Mouse (Mus musculus): Measurements from ENCODE around the gene Gm49336. TPM values are rescaled to one million over a fixed set of nuclear protein-coding genes. Genes with fewer than 3 reads are reported as not detected.

Gene Gm49336
- total and polyA plus RNA-seq, 3 experiments, result 36.3 to 102 (median 54.3) TPM

GRCm38 (mm10) chr14:60204993-60205392, 46.3 kb downstream of the Gm49336 start:
- Histone ChIP-seq H3K27me3 (replicated peaks) (no peaks in the 10 kb centered on the region), H3K36me3 (replicated peaks in 1 of 2; ENCODE audit: control insufficient read depth in 1 of 2, insufficient read depth in 1 of 2, low read length in 1 of 2) (no peaks in the 10 kb centered on the region), H3K4me2 (ENCODE audit: insufficient read depth, low read depth, poor library complexity, severe bottlenecking) (no peak overlapping the region), H3K9me3 (replicated peaks; ENCODE audit: low read length) (no peaks in the 10 kb centered on the region), H3K4me1 (ENCODE audit: control insufficient read depth in 1 of 2, insufficient read depth in 2 of 2) (peaks cover 0 to 4% of the 10 kb centered on the region in 2 experiments; a peak in 2 of 4 replicates), H3K79me2 (replicated peaks; ENCODE audit: control insufficient read depth, extremely low read depth, insufficient read depth, poor library complexity, severe bottlenecking) (no peaks in the 10 kb centered on the region), H3K4me3 (replicated peaks in 1 of 3; ENCODE audit: low read depth in 2 of 3, low read length in 2 of 3, poor library complexity in 1 of 3) (no peak overlapping the region), H3K9ac (ENCODE audit: insufficient read depth, low read depth) (no peak overlapping the region), H3K27ac (ENCODE audit: insufficient read depth, low read depth) (no peak overlapping the region)
- no peak for DNase-seq (ENCODE audit: extremely low read depth)
- in situ Hi-C loops (cut with MboI; ENCODE audit: low pct_ligation_motif_present, low pct_unique_long_range_greater_than_20kb, low sequenced_read_pairs), result no loop called here
- dilution Hi-C loops (cut with MboI; ENCODE audit: extremely low pct_ligation_motif_present, extremely low pct_unique_long_range_greater_than_20kb, low sequenced_read_pairs), result no loop called here
- TF ChIP-seq USF2 (conservative IDR thresholded peaks at IDR 0.05; ENCODE audit: low read depth, low read length) (no peak), MXI1 (IDR thresholded peaks at IDR 0.05; ENCODE audit: low read depth, low read length) (no peak), NELFE (IDR thresholded peaks at IDR 0.05; ENCODE audit: low read depth, low read length) (no peak), MEF2A (IDR thresholded peaks at IDR 0.05; ENCODE audit: borderline replicate concordance, low read depth, low read length) (no peak), CHD2 (IDR thresholded peaks at IDR 0.05; ENCODE audit: low read length) (no peak), EP300 (IDR thresholded peaks at IDR 0.05; ENCODE audit: low read length) (no peak), JUN (IDR thresholded peaks at IDR 0.05; ENCODE audit: insufficient read depth, low read depth, low read length) (no peak), TBP (conservative IDR thresholded peaks at IDR 0.05; ENCODE audit: low read depth, low read length) (no peak), SIN3A (IDR thresholded peaks at IDR 0.05; ENCODE audit: low read length) (no peak), UBTF (IDR thresholded peaks at IDR 0.05; ENCODE audit: low read depth, low read length) (no peak), ZNF384 (IDR thresholded peaks at IDR 0.05; ENCODE audit: low read depth, low read length) (no peak), KAT2A (IDR thresholded peaks at IDR 0.05; ENCODE audit: insufficient replicate concordance, low read length) (no peak), USF1 (IDR thresholded peaks at IDR 0.05; ENCODE audit: low read depth, low read length) (no peak), NRF1 (IDR thresholded peaks at IDR 0.05; ENCODE audit: low read depth, low read length) (no peak), GABPA (IDR thresholded peaks at IDR 0.05; ENCODE audit: insufficient replicate concordance, low read depth, low read length) (no peak), PAX5 (IDR thresholded peaks at IDR 0.05; ENCODE audit: low read length) (no peak), ELF1 (IDR thresholded peaks at IDR 0.05; ENCODE audit: low read depth, low read length) (no peak), POLR2A (IDR thresholded peaks at IDR 0.05; ENCODE audit: low read depth, low read length) (no peak), ETS1 (conservative IDR thresholded peaks at IDR 0.05; ENCODE audit: low read depth, low read length) (no peak)

GRCm38 (mm10) chr14:60196884-60197283, 54.4 kb downstream of the Gm49336 start, which contains the start of gene Atp8a2:
Atp8a2 (minus strand) TSS chr14:60197179.
- H3K27ac ChIP-seq (ENCODE audit: insufficient read depth, low read depth), result no peak within 1 kb of the TSS
- in situ Hi-C loops (cut with MboI; ENCODE audit: low pct_ligation_motif_present, low pct_unique_long_range_greater_than_20kb, low sequenced_read_pairs) (loop anchor here (10.0 kb wide), 1 partner anchor 92 kb away; no protein-coding TSS in a partner anchor), dilution Hi-C loops (cut with MboI; ENCODE audit: extremely low pct_ligation_motif_present, extremely low pct_unique_long_range_greater_than_20kb, low sequenced_read_pairs) (no loop called here)
- H3K4me2 ChIP-seq (ENCODE audit: insufficient read depth, low read depth, poor library complexity, severe bottlenecking), result no peak within 1 kb of the TSS
- no peak for DNase-seq (ENCODE audit: extremely low read depth)
- H3K9ac ChIP-seq (ENCODE audit: insufficient read depth, low read depth), result no peak within 1 kb of the TSS
- no peaks in the 10 kb centered on the region for H3K9me3 ChIP-seq (replicated peaks; ENCODE audit: low read length)
- no peaks in the 10 kb centered on the region for H3K27me3 ChIP-seq (replicated peaks)
- no peaks in the 10 kb centered on the region for H3K36me3 ChIP-seq (replicated peaks in 1 of 2; ENCODE audit: control insufficient read depth in 1 of 2, insufficient read depth in 1 of 2, low read length in 1 of 2)
- H3K4me1 ChIP-seq (ENCODE audit: control insufficient read depth in 1 of 2, insufficient read depth in 2 of 2), result no peaks in the 10 kb centered on the region
- TF ChIP-seq SMC3 (IDR thresholded peaks at IDR 0.05; ENCODE audit: low read depth, low read length) (no peak), MAX (IDR thresholded peaks at IDR 0.05; ENCODE audit: low read length) (no peak), E2F4 (IDR thresholded peaks at IDR 0.05; ENCODE audit: insufficient replicate concordance, low read depth, low read length) (no peak), CHD1 (IDR thresholded peaks at IDR 0.05; ENCODE audit: low read depth, low read length) (no peak), GABPA (IDR thresholded peaks at IDR 0.05; ENCODE audit: insufficient replicate concordance, low read depth, low read length) (no peak), MYC (IDR thresholded peaks at IDR 0.05; ENCODE audit: low read depth, low read length) (no peak), ZMIZ1 (IDR thresholded peaks at IDR 0.05; ENCODE audit: low read depth, low read length) (no peak), JUND (conservative IDR thresholded peaks at IDR 0.05; ENCODE audit: low read depth, low read length) (no peak), RAD21 (IDR thresholded peaks at IDR 0.05; ENCODE audit: low read depth, low read length) (no peak), NRF1 (IDR thresholded peaks at IDR 0.05; ENCODE audit: low read depth, low read length) (no peak), KAT2A (IDR thresholded peaks at IDR 0.05; ENCODE audit: insufficient replicate concordance, low read length) (no peak), EP300 (IDR thresholded peaks at IDR 0.05; ENCODE audit: low read length) (no peak), CTCF (conservative IDR thresholded peaks at IDR 0.05 in 1 of 2, IDR thresholded peaks at IDR 0.05 in 1 of 2; ENCODE audit: low read depth in 2 of 2, low read length in 2 of 2) (no peak), NELFE (IDR thresholded peaks at IDR 0.05; ENCODE audit: low read depth, low read length) (no peak), SIN3A (IDR thresholded peaks at IDR 0.05; ENCODE audit: low read length) (no peak), MAZ (IDR thresholded peaks at IDR 0.05; ENCODE audit: low read depth, low read length) (no peak), USF2 (conservative IDR thresholded peaks at IDR 0.05; ENCODE audit: low read depth, low read length) (no peak), MEF2A (IDR thresholded peaks at IDR 0.05; ENCODE audit: borderline replicate concordance, low read depth, low read length) (no peak), ELF1 (IDR thresholded peaks at IDR 0.05; ENCODE audit: low read depth, low read length) (no peak)
- no peak within 1 kb of the TSS for H3K4me3 ChIP-seq (replicated peaks in 1 of 3; ENCODE audit: low read depth in 2 of 3, low read length in 2 of 3, poor library complexity in 1 of 3)
- H3K79me2 ChIP-seq (replicated peaks; ENCODE audit: control insufficient read depth, extremely low read depth, insufficient read depth, poor library complexity, severe bottlenecking), result no peaks in the 10 kb centered on the region
